Mouse (Mus musculus): ENCODE measurements around the gene Il2ra.

Il2ra gene

GRCm38 (mm10) chr2:11706030-11706745, 63.6 kb downstream of the Il2ra start:
- DNase-seq = no peak

GRCm38 (mm10) chr2:11706746-11707065, 64.1 kb downstream of the Il2ra start:
- no peak for DNase-seq

GRCm38 (mm10) chr2:11708538-11708937, 65.9 kb downstream of the Il2ra start:
- no peak for DNase-seq

GRCm38 (mm10) chr2:11710101-11710500, 67.5 kb downstream of the Il2ra start:
- peak; percentile 30 for DNase-seq

GRCm38 (mm10) chr2:11712483-11712990, 69.9 kb downstream of the Il2ra start:
- no peak for DNase-seq

GRCm38 (mm10) chr2:11713021-11713420, 70.4 kb downstream of the Il2ra start:
- no peak for DNase-seq

GRCm38 (mm10) chr2:11714535-11714934, 71.9 kb downstream of the Il2ra start:
- DNase-seq = peak; percentile 40

GRCm38 (mm10) chr2:11718573-11718972, 76.0 kb downstream of the Il2ra start:
- DNase-seq = no peak

GRCm38 (mm10) chr2:11722564-11722963, 80.0 kb downstream of the Il2ra start:
- DNase-seq = no peak

GRCm38 (mm10) chr2:11727574-11727973, 85.0 kb downstream of the Il2ra start:
- no peak for DNase-seq

- DNase-seq = no peak
Measured at GRCm38 (mm10) chr2:11729091-11729490, 86.5 kb downstream of the Il2ra start.

- DNase-seq = no peak
Measured at GRCm38 (mm10) chr2:11732978-11733377, 90.4 kb downstream of the Il2ra start.

GRCm38 (mm10) chr2:11735853-11736252, 93.2 kb downstream of the Il2ra start:
- DNase-seq = no peak

GRCm38 (mm10) chr2:11738794-11739193, 96.2 kb downstream of the Il2ra start:
- DNase-seq = no peak

GRCm38 (mm10) chr2:11739516-11740051, 97.0 kb downstream of the Il2ra start:
- DNase-seq = no peak
